21 mouse cellular contexts compared by ENCODE assay signal in genomic region chr7:124341510-124341909, GRCm38 (mm10).
DNase-seq lines count a peak whose midpoint lies in the region; ATAC-seq and TF ChIP-seq lines count a peak whose summit lies in the region.
"Had no signal": no experiment of that assay in that cellular context is flagged by ENCODE, and none has a peak within 500 bp of the region (broad histone marks: within the 10 kb centered on the region; RNA-seq: fewer than 3 reads in every experiment).

No protein-coding gene starts in this region.

- 0 out of 2 replicates have a peak, but pooled peaks cover 1% of the 10 kb centered on the region for H3K4me1 ChIP-seq in midbrain, embryonic 14.5 days (ENCODE audit: control insufficient read depth, insufficient read depth, low read length)
- peaks cover 2% of the 10 kb centered on the region for H3K4me1 ChIP-seq in midbrain, embryonic 13.5 days (replicated peaks)
- no peaks in the 10 kb centered on the region for H3K4me1 ChIP-seq in embryonic facial prominence, embryonic 15.5 days
- peaks cover 7% of the 10 kb centered on the region; the same call in 1 of the 2 replicates for H3K4me1 ChIP-seq in midbrain, postnatal 0 days (ENCODE audit: insufficient read depth, low read length)
- H3K4me1 ChIP-seq: forebrain, embryonic 12.5 days; heart, embryonic 12.5 days; hindbrain, embryonic 10.5 days had no signal

- 42% methylated on average over 3 of the region's 3 CpGs for WGBS in midbrain, embryonic 14.5 days
- 62% methylated on average over 3 of the region's 3 CpGs for WGBS in midbrain, embryonic 13.5 days
- 29% methylated on average over 3 of the region's 3 CpGs for WGBS in embryonic facial prominence, embryonic 15.5 days
- 40% methylated on average over 3 of the region's 3 CpGs for WGBS in midbrain, postnatal 0 days

- no peaks in the 10 kb centered on the region for H3K9me3 ChIP-seq in midbrain, embryonic 14.5 days (ENCODE audit: control insufficient read depth, low read length)
- no peaks in the 10 kb centered on the region for H3K9me3 ChIP-seq in midbrain, embryonic 13.5 days
- no peaks in the 10 kb centered on the region for H3K9me3 ChIP-seq in embryonic facial prominence, embryonic 15.5 days (replicated peaks)
- no peaks in the 10 kb centered on the region for H3K9me3 ChIP-seq in midbrain, postnatal 0 days (ENCODE audit: low read length)
- H3K9me3 ChIP-seq: forebrain, embryonic 12.5 days; heart, embryonic 12.5 days; hindbrain, embryonic 10.5 days had no signal

- no peaks in the 10 kb centered on the region for H3K27me3 ChIP-seq in midbrain, embryonic 14.5 days (ENCODE audit: control insufficient read depth, insufficient read depth, low read length)
- 0 out of 2 replicates have a peak, but pooled peaks cover 6% of the 10 kb centered on the region for H3K27me3 ChIP-seq in midbrain, embryonic 13.5 days
- H3K27me3 ChIP-seq in embryonic facial prominence, embryonic 15.5 days, result no peaks in the 10 kb centered on the region
- H3K27me3 ChIP-seq in midbrain, postnatal 0 days (ENCODE audit: insufficient read depth, low read length), result no peaks in the 10 kb centered on the region
- H3K27me3 ChIP-seq: forebrain, embryonic 12.5 days; heart, embryonic 12.5 days had no signal

- no peak for ATAC-seq in midbrain, embryonic 14.5 days (ENCODE audit: low FRiP score, low TSS enrichment)
- ATAC-seq in midbrain, embryonic 13.5 days, result no peak
- no peak; the same call in 1 of the 2 replicates for ATAC-seq in embryonic facial prominence, embryonic 15.5 days (ENCODE audit: insufficient number of reproducible peaks, low FRiP score, low TSS enrichment, low read depth)
- ATAC-seq in midbrain, postnatal 0 days (ENCODE audit: low FRiP score), result no peak
- ATAC-seq: CD4-positive, CD25-positive, alpha-beta regulatory T cell, adult 4 months had no signal

- no peak overlapping the region for H3K4me2 ChIP-seq in midbrain, embryonic 14.5 days (ENCODE audit: low read length)
- H3K4me2 ChIP-seq in midbrain, embryonic 13.5 days (replicated peaks), result no peak overlapping the region
- H3K4me2 ChIP-seq in embryonic facial prominence, embryonic 15.5 days (replicated peaks), result no peak overlapping the region
- no peak overlapping the region for H3K4me2 ChIP-seq in midbrain, postnatal 0 days (ENCODE audit: low read depth, low read length, poor library complexity, severe bottlenecking)
- H3K4me2 ChIP-seq: forebrain, embryonic 12.5 days; heart, embryonic 12.5 days; hindbrain, embryonic 14.5 days had no signal

- no peaks in the 10 kb centered on the region for H3K36me3 ChIP-seq in midbrain, embryonic 14.5 days (ENCODE audit: control insufficient read depth, insufficient read depth, low read length)
- no peaks in the 10 kb centered on the region for H3K36me3 ChIP-seq in midbrain, embryonic 13.5 days
- no peaks in the 10 kb centered on the region for H3K36me3 ChIP-seq in embryonic facial prominence, embryonic 15.5 days
- H3K36me3 ChIP-seq in midbrain, postnatal 0 days (ENCODE audit: insufficient read depth, low read length), result no peaks in the 10 kb centered on the region
- H3K36me3 ChIP-seq: forebrain, embryonic 12.5 days; G1E; heart, embryonic 12.5 days; hindbrain, embryonic 10.5 days had no signal

- TF ChIP-seq CTCF in midbrain, postnatal 0 days (IDR thresholded peaks at IDR 0.05), result no peak

- peak; percentile 20 for DNase-seq in embryo, embryonic 11 days
- no peak for DNase-seq in embryo, embryonic 10 days (ENCODE audit: low spot score)
- peak; percentile 35 for DNase-seq in midbrain, embryonic 14.5 days
- no peak for DNase-seq in midbrain, postnatal 0 days (ENCODE audit: low spot score)
- DNase-seq in right cerebral cortex, adult 2 months (ENCODE audit: low spot score in 2 of 2), result no peak
- DNase-seq: adrenal gland, adult 8-10 months; adrenal gland, postnatal 36 days; B cell, adult 2 months; cerebellum, adult 2 months; cerebellum, postnatal 10 days; forebrain, postnatal 0 days; gastrocnemius, adult 2 months; gastrocnemius, postnatal 25 days had no signal

- no peak overlapping the region for H3K9ac ChIP-seq in midbrain, embryonic 14.5 days (replicated peaks; ENCODE audit: low read length)
- no peak overlapping the region for H3K9ac ChIP-seq in midbrain, embryonic 13.5 days (replicated peaks)
- H3K9ac ChIP-seq in embryonic facial prominence, embryonic 15.5 days, result no peak overlapping the region
- no peak overlapping the region for H3K9ac ChIP-seq in midbrain, postnatal 0 days (replicated peaks; ENCODE audit: low read length, poor library complexity, severe bottlenecking)
- H3K9ac ChIP-seq: forebrain, embryonic 12.5 days; forebrain, postnatal 0 days; heart, embryonic 12.5 days; hindbrain, embryonic 14.5 days had no signal

- H3K27ac ChIP-seq in midbrain, embryonic 14.5 days (replicated peaks; ENCODE audit: low read depth, low read length), result no peak overlapping the region
- no peak overlapping the region for H3K27ac ChIP-seq in midbrain, embryonic 13.5 days
- peak overlapping the region; percentile 29; the same call in 1 of the 2 replicates for H3K27ac ChIP-seq in embryonic facial prominence, embryonic 15.5 days (replicated peaks)
- 0 out of 2 replicates have a peak overlapping the region, but pooled peaks have one; percentile 26 for H3K27ac ChIP-seq in midbrain, postnatal 0 days (ENCODE audit: low read depth, low read length)
- H3K27ac ChIP-seq: forebrain, embryonic 12.5 days; gastrocnemius, adult 2 months; hindbrain, embryonic 10.5 days; hindbrain, embryonic 14.5 days had no signal

- H3K4me3 ChIP-seq in midbrain, embryonic 14.5 days (replicated peaks; ENCODE audit: low read depth, low read length), result no peak overlapping the region
- no peak overlapping the region for H3K4me3 ChIP-seq in midbrain, embryonic 13.5 days (replicated peaks)
- no peak overlapping the region for H3K4me3 ChIP-seq in embryonic facial prominence, embryonic 15.5 days (replicated peaks)
- H3K4me3 ChIP-seq in midbrain, postnatal 0 days (ENCODE audit: low read depth, low read length), result no peak overlapping the region
- H3K4me3 ChIP-seq: forebrain, embryonic 12.5 days; gastrocnemius, adult 2 months; heart, embryonic 12.5 days; hindbrain, embryonic 10.5 days had no signal

Comparison
In these comparisons a context has a peak if more than half of its experiments do, and no peak if none do; other contexts are left out.
1. DNase-seq: peak in embryo, embryonic 11 days (single experiment) and midbrain, embryonic 14.5 days (single experiment); none in embryo, embryonic 10 days (single experiment), midbrain, postnatal 0 days (single experiment) and right cerebral cortex, adult 2 months (0 of 2).
2. H3K27ac ChIP-seq: peak in embryonic facial prominence, embryonic 15.5 days (single experiment) and midbrain, postnatal 0 days (single experiment); none in midbrain, embryonic 14.5 days (single experiment) and midbrain, embryonic 13.5 days (single experiment).